Mouse (Mus musculus) heart, embryonic 14.5 days (tissue): ENCODE data around the gene Esrrg. TPM values are rescaled to one million over a fixed set of nuclear protein-coding genes. Genes with fewer than 3 reads are reported as not detected.
A peak's percentile ranks its signal among the peaks of the same experiment; 100 is the strongest.

Experiments used
- ATAC-seq: fragments of 200-750 bp; cut with Nextera tagmentation; 2 replicates; pipeline ENCODE4 v1.8.0; 2017; ENCODE audit warnings: low read depth, moderate TSS enrichment; ENCODE audit not compliant: insufficient number of reproducible peaks, insufficient read depth, low FRiP score
- H3K27ac ChIP-seq, 2 experiments: fragments of 200-500 bp in 1 of 2; fragments of 300-500 bp in 1 of 2; sonication (generic) in 1 of 2; replicated peaks in 1 of 2; 2 replicates each; pipeline ENCODE4 v1.5.1; 2012 to 2014; ENCODE audit warnings: low read depth in 2 of 2, low read length in 2 of 2, control low read depth in 1 of 2, mild to moderate bottlenecking in 1 of 2, mixed read lengths in 1 of 2; ENCODE audit not compliant: control insufficient read depth in 1 of 2, insufficient read depth in 1 of 2
- H3K27me3 ChIP-seq: fragments of 300-500 bp; sonication (generic); 2 replicates; pipeline ENCODE4 v1.6.1; 2014; ENCODE audit warnings: mild to moderate bottlenecking, low read length, control low read depth; ENCODE audit not compliant: control insufficient read depth, insufficient read depth
- H3K36me3 ChIP-seq: fragments of 300-500 bp; sonication (generic); 2 replicates; pipeline ENCODE4 v1.6.1; 2014; ENCODE audit warnings: mild to moderate bottlenecking, control low read depth, low read length, mixed read lengths; ENCODE audit not compliant: control insufficient read depth, insufficient read depth
- H3K4me1 ChIP-seq, 2 experiments: fragments of 200-500 bp in 1 of 2; fragments of 300-500 bp in 1 of 2; sonication (generic) in 1 of 2; 2 replicates each; pipeline ENCODE4 v1.6.1; 2012 to 2014; ENCODE audit warnings: low read length in 2 of 2, control low read depth in 1 of 2, mixed read lengths in 1 of 2; ENCODE audit not compliant: control insufficient read depth in 2 of 2, insufficient read depth in 2 of 2
- H3K4me2 ChIP-seq: fragments of 300-500 bp; sonication (generic); 2 replicates; pipeline ENCODE4 v1.6.1; 2014; ENCODE audit warnings: mild to moderate bottlenecking, low read length
- H3K4me3 ChIP-seq, 2 experiments: fragments of 200-500 bp in 1 of 2; fragments of 300-500 bp in 1 of 2; sonication (generic) in 1 of 2; 2 replicates each; pipeline ENCODE4 v1.5.1; 2012 to 2014; ENCODE audit warnings: low read length in 2 of 2, mild to moderate bottlenecking in 2 of 2, control low read depth in 1 of 2, low read depth in 1 of 2, moderate library complexity in 1 of 2; ENCODE audit not compliant: control insufficient read depth in 1 of 2, insufficient read depth in 1 of 2
- H3K9ac ChIP-seq: fragments of 300-500 bp; sonication (generic); 2 replicates; pipeline ENCODE4 v1.6.1; 2014; ENCODE audit warnings: mild to moderate bottlenecking, low read length
- H3K9me3 ChIP-seq: fragments of 300-500 bp; sonication (generic); 2 replicates; pipeline ENCODE4 v1.6.1; 2016; ENCODE audit warnings: low read length, control low read depth; ENCODE audit not compliant: control insufficient read depth
- WGBS: fragments of 180-500 bp; shearing (Covaris S2); extraction: QIAGEN DNeasy Blood & Tissue Kit; methylation state at CpG from one replicate; pipeline ENCODE4 v1.1.7; 2014; 5-methylcytosine and 5-hydroxymethylcytosine counted together
- polyA plus RNA-seq: library from polyadenylated mRNA; unstranded; fragments of >200 nt; fragmentation: Nextera tagmentation; extraction: Ambion mirVana; gene quantifications from 2 replicates; pipeline ENCODE4 v1.2.1, GENCODE M21; 2014

Esrrg gene
- polyA plus RNA-seq, 1 experiment from 2014 or later = 31.2 TPM

DNA sequence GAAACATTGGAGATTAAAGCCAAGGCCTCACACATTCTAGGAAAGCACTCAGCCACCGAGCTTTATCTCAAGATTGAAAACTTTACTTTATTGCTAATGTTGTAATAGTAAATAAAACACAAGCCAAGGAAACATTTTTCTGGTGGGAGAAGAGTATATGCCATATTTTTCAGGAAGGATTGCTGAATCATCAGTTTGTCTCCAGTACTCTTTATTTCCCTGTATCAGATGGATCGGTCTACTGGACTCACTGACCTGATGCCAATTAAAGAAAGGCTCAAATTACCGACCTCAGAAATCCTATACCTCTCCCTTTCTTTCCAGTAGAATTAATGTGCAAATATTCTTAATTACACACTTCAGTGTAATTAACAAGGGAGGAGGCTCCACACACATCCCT, 4.7 kb downstream of the Esrrg start:
- WGBS = 80% methylated on average over 3 of the region's 3 CpGs
- no peak for ATAC-seq
- Histone ChIP-seq H3K9ac (no peak overlapping the region), H3K36me3 (no peaks in the 10 kb centered on the region), H3K9me3 (no peaks in the 10 kb centered on the region), H3K4me2 (no peak overlapping the region), H3K27me3 (no peaks in the 10 kb centered on the region), H3K4me1 (peaks cover 15 to 24% of the 10 kb centered on the region in 2 experiments; a peak in 3 of 4 replicates), H3K27ac (no peak overlapping the region), H3K4me3 (no peak overlapping the region)

DNA sequence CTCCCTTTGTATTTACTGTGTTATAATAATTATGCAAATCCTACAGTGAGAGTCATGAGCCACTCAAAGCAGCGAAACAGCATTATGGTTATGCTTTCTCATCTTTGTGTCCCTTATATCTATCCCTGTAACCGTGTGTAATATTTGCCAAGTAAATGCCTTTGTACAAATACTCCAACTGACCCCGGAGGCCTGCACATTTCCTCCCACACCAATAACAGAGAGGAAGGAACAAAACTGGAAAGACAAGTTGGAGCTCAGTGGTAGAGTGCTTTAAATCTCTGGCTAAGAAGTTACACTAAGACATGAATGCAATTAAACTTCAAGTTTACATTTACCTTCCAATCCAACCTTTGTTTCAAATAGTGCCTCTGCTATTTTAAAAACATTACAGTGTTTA, 15.4 kb downstream of the Esrrg start:
- Histone ChIP-seq H3K4me2 (no peak overlapping the region), H3K9ac (no peak overlapping the region), H3K36me3 (no peaks in the 10 kb centered on the region), H3K4me1 (no peaks in the 10 kb centered on the region), H3K27me3 (no peaks in the 10 kb centered on the region), H3K27ac (no peak overlapping the region), H3K9me3 (no peaks in the 10 kb centered on the region), H3K4me3 (no peak overlapping the region)
- WGBS = 80% methylated on average over 3 of the region's 3 CpGs
- ATAC-seq = no peak

DNA sequence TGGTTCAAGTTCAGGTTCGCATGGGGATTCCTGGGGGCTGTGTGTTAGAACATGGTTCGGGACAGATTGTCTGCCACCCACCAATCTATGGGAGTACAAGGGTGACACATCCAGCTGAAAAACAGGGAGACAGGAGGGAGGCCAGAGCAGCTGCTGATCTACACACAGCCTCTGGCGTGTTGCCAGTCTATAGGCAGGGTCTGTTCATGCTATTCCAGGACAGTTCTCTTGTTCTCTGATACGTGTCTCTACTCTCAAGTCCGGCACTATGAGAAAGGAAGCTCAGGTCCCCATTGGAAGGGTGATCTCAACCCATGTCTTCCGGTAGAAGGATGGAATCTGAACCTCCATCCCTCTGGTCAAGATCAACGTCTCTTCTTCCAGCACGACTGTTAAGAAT, 21.8 kb downstream of the Esrrg start:
- no peak for ATAC-seq
- Histone ChIP-seq H3K27ac (no peak overlapping the region), H3K4me3 (no peak overlapping the region), H3K4me2 (no peak overlapping the region), H3K9ac (no peak overlapping the region), H3K27me3 (no peaks in the 10 kb centered on the region), H3K4me1 (no peaks in the 10 kb centered on the region; a peak in 1 of 4 replicates), H3K36me3 (no peaks in the 10 kb centered on the region), H3K9me3 (no peaks in the 10 kb centered on the region)
- WGBS = 70% methylated on average over 8 of the region's 8 CpGs

DNA sequence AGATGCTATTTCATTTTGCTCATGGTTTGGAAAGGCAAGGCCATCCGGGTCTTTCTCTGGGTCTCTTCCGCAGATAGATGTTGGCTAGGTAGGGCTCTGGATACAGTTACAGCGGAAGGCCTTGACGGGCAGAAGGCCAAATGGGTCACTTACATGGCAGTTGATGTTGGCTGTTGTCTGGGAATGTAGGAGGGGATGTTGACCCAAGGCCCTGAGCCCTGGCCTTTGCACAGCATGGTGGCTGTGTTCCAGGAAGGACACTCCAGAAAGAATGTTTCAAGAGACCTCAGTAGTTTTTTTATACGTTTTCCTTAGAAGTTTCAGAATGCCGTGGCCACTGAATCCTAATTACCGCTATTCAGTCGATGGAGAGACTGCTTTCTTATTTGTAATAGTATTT, 22.9 kb downstream of the Esrrg start:
- Histone ChIP-seq H3K9ac (no peak overlapping the region), H3K36me3 (no peaks in the 10 kb centered on the region), H3K4me2 (no peak overlapping the region), H3K9me3 (no peaks in the 10 kb centered on the region), H3K4me1 (no peaks in the 10 kb centered on the region; a peak in 1 of 4 replicates), H3K4me3 (no peak overlapping the region), H3K27ac (no peak overlapping the region), H3K27me3 (no peaks in the 10 kb centered on the region)
- no peak for ATAC-seq
- WGBS = 84% methylated on average over 8 of the region's 8 CpGs

DNA sequence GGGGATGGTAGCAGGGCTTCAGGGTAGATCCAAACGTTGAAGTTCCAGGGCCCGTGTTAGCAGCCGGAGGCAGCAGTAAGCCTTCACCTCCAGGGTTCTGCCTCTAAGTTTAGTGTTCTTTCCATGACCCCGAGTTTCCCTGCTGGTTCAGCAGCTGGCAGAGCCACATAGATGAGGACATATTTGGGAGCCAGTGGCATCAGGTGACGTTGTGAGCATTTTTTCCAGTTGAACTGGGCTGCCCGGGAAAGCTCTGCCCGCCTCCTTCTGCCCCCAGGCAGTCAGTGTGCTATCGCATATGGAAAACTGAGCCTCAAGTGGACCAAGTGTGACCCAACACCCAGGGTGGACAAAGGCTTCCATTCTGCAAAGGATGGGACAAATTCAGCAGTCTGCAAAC, 36.7 kb downstream of the Esrrg start:
- Histone ChIP-seq H3K27me3 (no peaks in the 10 kb centered on the region), H3K36me3 (no peaks in the 10 kb centered on the region), H3K9ac (no peak overlapping the region)

DNA sequence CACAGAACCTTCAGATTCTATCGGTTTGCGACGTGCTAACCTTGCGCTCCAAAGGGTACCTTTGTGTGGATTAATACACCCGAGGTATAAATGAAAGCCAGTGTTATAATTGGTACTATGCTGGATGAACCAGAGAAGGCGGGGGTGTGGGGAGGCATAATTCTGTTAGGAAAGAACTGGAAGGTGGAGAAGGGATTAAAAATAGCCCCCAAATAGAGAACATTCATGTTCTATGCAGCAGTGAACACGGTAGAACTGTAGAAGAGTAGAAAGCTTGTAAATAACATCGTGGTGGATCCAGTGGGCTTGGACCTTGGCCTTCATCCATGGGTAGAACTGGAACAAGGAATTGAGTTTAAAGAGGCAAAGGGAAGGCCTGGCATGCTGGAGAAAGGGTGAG, 40.0 kb downstream of the Esrrg start:
- H3K4me3 ChIP-seq = no peak overlapping the region
- H3K36me3 ChIP-seq = no peaks in the 10 kb centered on the region
- ATAC-seq = no peak
- H3K9ac ChIP-seq = no peak overlapping the region
- no peaks in the 10 kb centered on the region for H3K9me3 ChIP-seq
- H3K27me3 ChIP-seq = no peaks in the 10 kb centered on the region
- H3K4me1 ChIP-seq = peaks cover 16 to 29% of the 10 kb centered on the region in 2 experiments
- no peak overlapping the region for H3K27ac ChIP-seq
- no peak overlapping the region for H3K4me2 ChIP-seq
- 92% methylated on average over 8 of the region's 8 CpGs for WGBS

More for the DNA sequence above, 36.7 kb downstream of the Esrrg start:
- no peak overlapping the region for H3K4me3 ChIP-seq
- no peak overlapping the region for H3K27ac ChIP-seq
- peaks cover 3 to 5% of the 10 kb centered on the region in 2 experiments; a peak in 2 of 4 replicates for H3K4me1 ChIP-seq
- 84% methylated on average over 8 of the region's 8 CpGs for WGBS
- ATAC-seq = no peak
- H3K4me2 ChIP-seq = no peak overlapping the region
- H3K9me3 ChIP-seq = no peaks in the 10 kb centered on the region

DNA sequence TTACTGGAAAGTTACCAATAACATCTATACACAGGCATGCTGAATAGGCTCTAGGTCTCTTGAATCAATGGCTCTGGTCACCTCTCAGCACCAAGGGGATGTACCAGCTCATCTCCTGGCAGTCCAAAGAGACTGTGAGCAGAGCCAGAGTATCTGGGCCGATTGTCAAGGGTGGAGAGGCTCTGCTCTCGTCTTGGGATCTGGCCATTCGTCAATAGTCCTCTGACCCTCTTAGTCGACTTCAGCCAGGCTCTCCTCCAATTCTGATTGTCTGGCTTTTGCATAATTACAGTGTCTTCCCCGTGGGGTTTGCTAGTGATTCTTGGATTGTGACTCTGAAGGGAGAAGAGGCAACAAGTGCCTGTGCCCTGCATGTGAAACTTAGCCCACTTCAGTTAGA, 41.3 kb downstream of the Esrrg start:
- no peak for ATAC-seq
- Histone ChIP-seq H3K27me3 (no peaks in the 10 kb centered on the region), H3K4me2 (peak overlapping the region; percentile 83), H3K9ac (no peak overlapping the region), H3K27ac (0 out of 4 replicates have a peak overlapping the region, but pooled peaks of 1 of the 2 experiments have one; percentile 0), H3K9me3 (no peaks in the 10 kb centered on the region), H3K4me1 (peaks cover 19 to 35% of the 10 kb centered on the region in 2 experiments), H3K36me3 (no peaks in the 10 kb centered on the region), H3K4me3 (no peak overlapping the region)
- WGBS = 40% methylated on average over 5 of the region's 5 CpGs
